In genomic region chr12:56528881-56529681, GRCm38 (mm10) we compare ENCODE assay signal across 18 mouse cellular contexts. TPM values are rescaled to one million over a fixed set of nuclear protein-coding genes. Genes with fewer than 3 reads are reported as not detected.
DNase-seq lines count a peak whose midpoint lies in the region; ATAC-seq and TF ChIP-seq lines count a peak whose summit lies in the region.
"Had no signal": no experiment of that assay in that cellular context is flagged by ENCODE, and none has a peak within 500 bp of the region (broad histone marks: within the 10 kb centered on the region; RNA-seq: fewer than 3 reads in every experiment).

No protein-coding gene starts in this region.

- no peak for ATAC-seq in forebrain, postnatal 0 days
- ATAC-seq in CD4-positive, CD25-positive, alpha-beta regulatory T cell, adult 4 months: no peak
- ATAC-seq: Patski had no signal

- peak; percentile 13 for DNase-seq in R1 (ENCODE audit: low read depth, low spot score)
- DNase-seq in embryo, embryonic 9.5 days (ENCODE audit: extremely low spot score): peak; percentile 33
- DNase-seq in forebrain, postnatal 0 days: peak; percentile 7
- peak; percentile 66 for DNase-seq in lung, postnatal 25 days (ENCODE audit: low spot score)
- DNase-seq in thymus, adult 18-20 months: no peak
- DNase-seq in left cerebral cortex, postnatal 4 days: no peak
- DNase-seq: cerebellum, adult 9-11 months; heart, adult 2 months; kidney, adult 18-20 months; spleen, adult 18-20 months had no signal

- 3% methylated on average over 36 of the region's 36 CpGs for WGBS in forebrain, postnatal 0 days

- H3K36me3 ChIP-seq in forebrain, postnatal 0 days (ENCODE audit: insufficient read depth): no peaks in the 10 kb centered on the region
- H3K36me3 ChIP-seq: limb, embryonic 12.5 days had no signal

- peak overlapping the region; percentile 15; the same call in 1 of the 2 replicates for H3K4me2 ChIP-seq in forebrain, postnatal 0 days (ENCODE audit: low read depth)
- H3K4me2 ChIP-seq: limb, embryonic 12.5 days had no signal

- intact Hi-C loops in left cerebral cortex, postnatal 4 days (cut with DNase I): loop anchor here (5.0 kb wide), 1 partner anchor 642 kb away; no protein-coding TSS in a partner anchor

- H3K4me1 ChIP-seq in forebrain, postnatal 0 days (ENCODE audit: insufficient read depth): no peaks in the 10 kb centered on the region

- no peak for TF ChIP-seq CTCF in forebrain, postnatal 0 days (IDR thresholded peaks at IDR 0.05; ENCODE audit: low read depth)

- H3K9me3 ChIP-seq in forebrain, postnatal 0 days (ENCODE audit: low read length): no peaks in the 10 kb centered on the region
- H3K9me3 ChIP-seq: limb, embryonic 12.5 days had no signal

- H3K4me3 ChIP-seq in forebrain, postnatal 0 days (ENCODE audit: low read depth, low read length): no peak overlapping the region
- H3K4me3 ChIP-seq: heart, adult 2 months; limb, embryonic 12.5 days; myocyte had no signal

- H3K27ac ChIP-seq in forebrain, postnatal 0 days (ENCODE audit: low read depth, low read length): no peak overlapping the region
- H3K27ac ChIP-seq: heart, adult 2 months; limb, embryonic 12.5 days had no signal

- H3K27me3 ChIP-seq in forebrain, postnatal 0 days (ENCODE audit: insufficient read depth, low read length): peaks cover 83% of the 10 kb centered on the region
- H3K27me3 ChIP-seq: CH12.LX had no signal

- H3K9ac ChIP-seq in forebrain, postnatal 0 days: no peak overlapping the region
- H3K9ac ChIP-seq: limb, embryonic 12.5 days had no signal

RNA-seq across cellular contexts. Expression of gene Nkx2-1, which starts 7.6 kb away (rescaled TPM):
- total RNA-seq in forebrain, postnatal 0 days (2014; rRNA removed): 2.9 and 10.3 TPM in 2 replicates
- 3.8 and 7.2 TPM in 2 replicates for polyA plus RNA-seq in forebrain, postnatal 0 days (2015; fragmentation: Nextera tagmentation; extraction: Ambion mirVana)
- 1 to 10 TPM; 1.7 to 2.7 TPM for total RNA-seq in left cerebral cortex, postnatal 4 days (2021)
- polyA plus RNA-seq in CD4-positive, CD25-positive, alpha-beta regulatory T cell, adult 4 months (2017; shearing (Covaris generic)): not detected
- total RNA-seq: adrenal gland, adult 18-20 months; CH12.LX; heart, adult 2 months; hematopoietic stem cell, adult 5-6 weeks had no signal
- polyA plus RNA-seq: limb, embryonic 12.5 days; liver, embryonic 16.5 days; myocyte; Patski had no signal

Comparison
In these comparisons a context has a peak if more than half of its experiments do, and no peak if none do; other contexts are left out.
1. DNase-seq: peak in R1 (single experiment), embryo, embryonic 9.5 days (single experiment), forebrain, postnatal 0 days (single experiment) and lung, postnatal 25 days (single experiment); none in thymus, adult 18-20 months (0 of 2) and left cerebral cortex, postnatal 4 days (single experiment).